Mouse (Mus musculus): ENCODE data around the gene Asb8.

DNA sequence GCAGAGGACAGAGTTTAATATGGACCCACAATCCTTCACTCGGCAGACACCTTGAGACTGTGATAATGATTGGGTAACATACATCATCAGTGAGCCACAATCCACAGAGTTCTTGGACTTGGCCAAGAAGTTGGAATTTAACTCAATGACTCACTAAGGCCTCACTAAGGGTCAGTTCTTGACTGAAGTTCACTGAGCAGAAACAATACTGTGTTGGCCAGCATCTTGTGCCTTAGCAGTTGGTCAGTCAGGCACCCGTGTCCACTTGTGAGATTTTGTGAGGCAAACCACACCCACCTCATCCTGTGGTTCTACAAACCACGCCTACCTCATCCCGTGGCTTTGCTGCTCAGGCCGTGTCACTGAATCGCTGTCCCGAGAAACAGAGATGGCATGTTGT, 44.3 kb upstream of the Asb8 start:
- no peak for TF ChIP-seq CTCF (IDR thresholded peaks at IDR 0.05; ENCODE audit: extremely low read depth, insufficient read depth, insufficient read length, insufficient replicate concordance)
- no peak for TF ChIP-seq POLR2A (IDR thresholded peaks at IDR 0.05; ENCODE audit: low read depth, low read length)

All from spleen, adult 2 months (tissue).